Mouse (Mus musculus) leukemia stem cell, adult 10-12 weeks (primary cell): ENCODE results near the gene Prokr2. TPM values are rescaled to one million over a fixed set of nuclear protein-coding genes. Genes with fewer than 3 reads are reported as not detected.

Source experiments
- polyA plus RNA-seq: library from polyadenylated mRNA; stranded (reverse); fragments of >175 nt; gene quantifications from 2 replicates; pipeline ENCODE4 v1.2.3, GENCODE M21; 2012; ENCODE audit warnings: low replicate concordance

Gene Prokr2
- polyA plus RNA-seq: 0.11 TPM in 1 of 2 replicates, not detected in the other

GRCm38 (mm10) chr2:132385194-132385838 lies at the start of gene Prokr2:
Gene Prokr2, minus strand, starts transcription at chr2:132385447.

Other genes starting within 250 kb of the Prokr2 start
- 0.65 and 4.9 TPM in 2 replicates for gene Slc23a2, start 240.3 kb downstream of the Prokr2 start, polyA plus RNA-seq
- gene Tmem230, start 137.6 kb downstream of the Prokr2 start, polyA plus RNA-seq: 15.2 and 19.9 TPM in 2 replicates
- 14.3 and 88.7 TPM in 2 replicates for gene Pcna, start 132.1 kb downstream of the Prokr2 start, polyA plus RNA-seq
- gene Cds2, start 122.3 kb downstream of the Prokr2 start, polyA plus RNA-seq: 6.1 and 10.3 TPM in 2 replicates
- gene Gpcpd1, start 202.3 kb upstream of the Prokr2 start, polyA plus RNA-seq: 29.6 and 54.9 TPM in 2 replicates